Mouse (Mus musculus): ENCODE measurements around the gene Sult2a5.

The Sult2a5 gene

GRCm38 (mm10) chr7:13623667-13624066 is at the start of gene Sult2a5:
Gene Sult2a5, plus strand, starts transcription at chr7:13623967.
- DNase-seq: no peak

Measured in kidney, postnatal 14 days (tissue).